Comparison of ENCODE assay signal across 14 mouse cellular contexts in the genomic region with DNA sequence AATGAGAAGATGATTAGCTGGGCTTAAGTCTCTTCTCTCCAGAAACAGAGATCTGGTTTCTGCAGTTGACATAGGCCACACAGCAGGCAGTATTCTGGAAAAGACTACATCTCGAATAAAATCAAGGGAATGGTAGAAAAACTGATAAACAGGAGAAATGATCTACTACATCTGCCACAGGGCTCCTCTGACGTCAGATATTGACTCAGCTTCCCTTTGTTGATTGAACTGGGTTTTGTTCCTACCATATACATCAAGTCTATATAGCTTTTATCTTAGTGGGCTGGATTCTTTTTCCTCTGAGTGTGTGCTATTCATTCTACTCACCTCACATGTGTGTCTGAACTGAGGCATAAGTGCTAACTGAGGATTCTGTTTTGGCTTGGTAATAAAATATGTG.
"Had no signal": no experiment of that assay in that cellular context is flagged by ENCODE, and none has a peak within 500 bp of the region (broad histone marks: within the 10 kb centered on the region; RNA-seq: fewer than 3 reads in every experiment).

No protein-coding gene starts in this region.

- H3K9me3 ChIP-seq: kidney, embryonic 15.5 days; limb, embryonic 13.5 days; megakaryocyte, embryonic 14.5 days had no signal

- H3K27me3 ChIP-seq: kidney, embryonic 15.5 days; megakaryocyte, embryonic 14.5 days had no signal

- H3K4me1 ChIP-seq: kidney, embryonic 15.5 days; limb, embryonic 13.5 days; megakaryocyte, embryonic 14.5 days had no signal

- H3K27ac ChIP-seq: kidney, embryonic 15.5 days; limb, embryonic 13.5 days; liver, embryonic 14.5 days had no signal

- H3K9ac ChIP-seq: kidney, embryonic 15.5 days; limb, embryonic 13.5 days; liver, embryonic 14.5 days had no signal

- ATAC-seq: midbrain, embryonic 16.5 days had no signal

- H3K4me3 ChIP-seq: kidney, embryonic 15.5 days; limb, embryonic 13.5 days; megakaryocyte, embryonic 14.5 days had no signal

- DNase-seq: kidney, postnatal 25 days; layer of hippocampus, adult 9-11 months; left cerebral cortex, postnatal 4 days; lung, adult 18-20 months; lung, postnatal 36 days; right cerebral cortex, postnatal 14 days; thymus, adult 18-20 months; thymus, postnatal 36 days had no signal

- H3K4me2 ChIP-seq: kidney, embryonic 15.5 days; limb, embryonic 13.5 days; midbrain, embryonic 11.5 days had no signal

- H3K36me3 ChIP-seq: kidney, embryonic 15.5 days; limb, embryonic 13.5 days had no signal
